Mouse (Mus musculus) megakaryocyte progenitor cell, adult 5-6 weeks (primary cell): ENCODE measurements around the gene Sh3pxd2a. TPM values are rescaled to one million over a fixed set of nuclear protein-coding genes. Genes with fewer than 3 reads are reported as not detected.

Experiments used
- ATAC-seq: replicated peaks from 2 replicates; pipeline ENCODE4 v1.8.0; 2016; ENCODE audit warnings: mild to moderate bottlenecking, moderate TSS enrichment, inconsistent platforms; ENCODE audit not compliant: poor library complexity
- total RNA-seq, 2 experiments: library from RNA; stranded (forward) in 1 of 2; stranded (reverse) in 1 of 2; fragments of 157-497, 149-512 nt in 1 of 2; fragments of 200-1000 nt in 1 of 2; gene quantifications; 2 replicates each; pipeline versions ENCODE4 v1.2.3 to v1.2.4; 2015 to 2017

Sh3pxd2a gene
- total RNA-seq, 2 experiments from 2014 or later, result 1.1 to 1.3 TPM

- peak; percentile 76 for ATAC-seq
These were observed 5.6 kb downstream of the Sh3pxd2a start for GRCm38 (mm10) chr19:47458504-47459161.

DNA sequence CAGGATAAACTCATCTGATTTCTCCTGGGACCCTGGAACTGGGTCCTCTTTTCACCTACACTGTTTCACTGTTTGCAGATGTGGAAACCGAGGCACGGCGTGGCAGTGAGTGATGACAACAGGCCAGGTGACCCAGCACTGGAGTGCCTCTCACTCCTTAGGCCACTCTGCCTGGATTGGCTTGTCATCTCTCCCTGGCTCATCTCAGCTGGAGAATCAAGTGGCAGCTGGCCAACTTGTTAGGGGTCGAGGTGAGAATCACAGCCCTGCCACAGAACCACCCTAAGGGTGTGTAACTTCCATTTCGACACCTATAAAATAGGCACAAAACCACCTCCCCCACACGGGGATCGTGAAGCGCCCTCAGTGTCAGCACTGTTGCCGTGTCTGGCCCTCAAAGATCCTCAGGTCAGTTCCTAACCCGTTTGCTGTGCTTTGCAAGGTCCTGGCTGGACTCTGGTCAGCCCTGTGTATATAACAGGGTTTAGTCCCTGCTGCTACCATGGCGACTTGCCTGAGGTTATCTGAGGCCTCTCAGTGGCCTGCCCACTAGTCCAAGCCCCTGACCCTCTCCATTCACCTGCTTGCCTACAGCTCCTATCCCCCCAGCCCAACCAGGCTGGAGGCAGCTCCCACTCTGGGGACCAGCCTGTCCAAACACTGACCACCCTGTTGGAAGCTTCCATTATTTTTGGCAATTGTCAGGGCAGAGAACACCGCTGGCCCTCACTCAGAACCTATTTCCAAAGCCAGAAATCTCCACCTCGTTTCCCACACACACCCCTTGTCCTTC is 6.3 kb downstream of the Sh3pxd2a start:
- ATAC-seq, result no peak

GRCm38 (mm10) chr19:47456021-47456420 is 8.2 kb downstream of the Sh3pxd2a start:
- no peak for ATAC-seq

GRCm38 (mm10) chr19:47455001-47455755 is 9.0 kb downstream of the Sh3pxd2a start:
- no peak for ATAC-seq

DNA sequence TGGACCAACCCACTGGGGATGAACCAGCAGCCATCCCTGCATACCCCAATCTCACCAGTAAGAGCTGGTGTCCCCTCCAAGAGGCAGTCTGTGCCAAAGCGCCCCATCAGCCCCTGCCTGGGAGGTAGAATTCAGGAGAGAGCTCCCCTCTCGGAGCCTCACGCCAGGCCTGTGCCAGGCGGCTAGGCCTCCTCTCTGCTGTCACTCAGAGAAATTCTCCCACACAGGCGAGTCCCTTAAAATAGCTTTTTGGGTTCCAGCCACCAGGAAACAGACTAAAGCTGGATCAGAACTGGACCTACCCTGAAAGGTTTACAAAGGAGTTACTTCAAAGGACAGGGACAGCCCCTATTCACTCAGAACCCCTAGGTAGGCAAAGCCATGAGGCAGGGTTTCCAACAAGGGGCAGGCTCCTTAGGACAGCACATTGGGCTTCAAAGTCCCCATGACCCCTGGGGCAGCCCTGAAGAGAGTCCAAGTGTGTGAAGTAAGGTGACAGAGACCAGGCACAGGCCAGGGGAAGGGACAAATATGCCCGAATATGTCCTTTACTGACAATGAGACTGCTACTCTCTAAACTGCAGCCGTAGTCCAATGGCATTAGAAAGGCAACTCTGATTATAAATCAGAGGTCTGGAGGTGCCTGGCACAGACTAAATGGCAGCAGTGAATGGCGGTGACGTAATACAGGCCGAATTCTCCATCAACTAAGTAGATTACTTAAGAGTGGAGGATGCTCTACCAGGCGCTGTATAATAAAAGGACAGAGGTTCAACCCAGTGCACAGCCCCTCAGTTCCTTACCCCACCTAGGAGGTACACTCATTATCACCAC is 9.8 kb downstream of the Sh3pxd2a start:
- ATAC-seq, result no peak

DNA sequence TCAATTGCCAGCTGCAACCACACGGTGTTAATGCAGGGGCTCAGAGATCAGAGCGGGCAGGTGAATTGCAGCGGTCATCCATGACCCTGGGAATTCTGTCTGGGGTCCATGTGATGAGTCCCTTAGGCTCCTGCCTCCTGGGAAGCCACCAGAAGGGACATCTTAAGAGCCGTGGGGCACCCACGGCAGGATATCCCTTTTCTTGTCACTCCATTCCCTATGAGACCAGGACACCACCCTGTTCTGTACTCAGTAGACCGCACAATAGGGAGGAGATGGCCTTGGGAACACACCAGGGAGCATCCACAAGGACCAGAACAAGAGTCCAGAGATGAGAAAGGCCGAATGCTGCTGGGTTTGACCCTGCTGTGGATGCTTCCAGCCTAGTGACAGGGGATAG is 10.8 kb downstream of the Sh3pxd2a start:
- no peak for ATAC-seq

DNA sequence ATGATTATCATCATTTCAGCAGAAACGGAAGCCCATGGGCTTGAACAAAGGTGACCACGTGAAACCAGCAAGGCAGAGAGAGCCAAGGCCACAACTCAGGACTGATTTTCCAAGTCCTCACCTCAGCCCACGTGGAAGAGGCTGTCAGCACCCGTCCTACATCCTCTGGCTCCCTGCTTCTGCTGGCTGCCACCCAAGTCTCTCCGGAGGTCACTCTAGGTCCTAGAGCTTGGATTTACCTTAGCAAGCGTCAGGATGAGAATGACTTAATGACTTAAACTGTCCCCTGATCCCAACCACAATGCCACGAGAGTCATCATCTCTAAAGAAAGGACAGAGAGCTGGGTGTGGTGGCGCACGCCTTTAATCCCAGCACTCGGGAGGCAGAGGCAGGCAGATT is 11.5 kb downstream of the Sh3pxd2a start:
- no peak for ATAC-seq

DNA sequence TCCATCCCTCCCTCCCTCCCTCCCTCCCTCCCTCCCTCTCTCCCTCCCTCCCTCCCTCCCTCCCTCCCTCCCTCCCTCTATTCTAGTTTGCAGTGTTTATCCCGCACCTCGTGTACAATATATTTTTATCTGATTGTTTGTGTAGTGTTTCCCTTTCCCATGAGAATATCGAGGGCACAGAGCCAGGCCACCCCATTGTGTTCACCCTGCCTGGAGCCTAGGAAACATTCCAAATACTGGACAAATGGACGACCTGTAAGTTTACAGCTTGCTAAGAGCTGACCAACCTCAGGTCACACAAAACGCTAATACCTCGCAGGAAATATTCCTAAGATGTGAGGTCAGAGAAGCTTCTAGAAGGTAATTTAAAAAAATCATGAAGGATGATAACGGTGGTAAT is 12.0 kb downstream of the Sh3pxd2a start:
- no peak for ATAC-seq

DNA sequence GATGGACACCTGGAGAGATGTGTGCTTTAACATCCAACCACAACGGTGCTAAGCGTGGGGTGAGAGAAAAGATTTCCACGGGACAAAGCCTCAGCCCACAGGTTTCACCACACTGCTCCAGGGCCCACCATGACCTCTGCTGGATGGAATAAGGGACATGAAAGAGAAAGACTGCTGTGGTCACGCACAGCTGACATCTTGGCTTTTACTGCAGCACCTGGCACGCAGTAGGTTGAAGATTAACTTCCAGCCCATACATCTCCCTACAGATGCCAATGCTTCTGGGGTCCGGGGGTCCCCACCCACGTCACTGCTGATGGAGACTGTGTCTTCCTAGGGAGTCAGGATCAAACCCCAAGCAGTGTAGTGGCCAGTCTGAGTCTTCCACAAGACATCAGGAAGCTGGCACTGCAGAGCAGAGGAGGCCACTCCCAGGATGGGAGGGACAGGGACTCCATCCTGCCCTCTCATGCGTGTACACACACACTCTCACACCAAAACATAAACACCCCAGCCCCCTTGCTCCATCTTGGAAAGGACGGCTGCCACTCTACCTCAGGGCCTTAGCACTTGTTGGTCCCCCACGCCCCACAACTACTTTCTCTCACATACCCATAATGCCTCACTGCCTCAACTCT is 12.6 kb downstream of the Sh3pxd2a start:
- no peak for ATAC-seq

DNA sequence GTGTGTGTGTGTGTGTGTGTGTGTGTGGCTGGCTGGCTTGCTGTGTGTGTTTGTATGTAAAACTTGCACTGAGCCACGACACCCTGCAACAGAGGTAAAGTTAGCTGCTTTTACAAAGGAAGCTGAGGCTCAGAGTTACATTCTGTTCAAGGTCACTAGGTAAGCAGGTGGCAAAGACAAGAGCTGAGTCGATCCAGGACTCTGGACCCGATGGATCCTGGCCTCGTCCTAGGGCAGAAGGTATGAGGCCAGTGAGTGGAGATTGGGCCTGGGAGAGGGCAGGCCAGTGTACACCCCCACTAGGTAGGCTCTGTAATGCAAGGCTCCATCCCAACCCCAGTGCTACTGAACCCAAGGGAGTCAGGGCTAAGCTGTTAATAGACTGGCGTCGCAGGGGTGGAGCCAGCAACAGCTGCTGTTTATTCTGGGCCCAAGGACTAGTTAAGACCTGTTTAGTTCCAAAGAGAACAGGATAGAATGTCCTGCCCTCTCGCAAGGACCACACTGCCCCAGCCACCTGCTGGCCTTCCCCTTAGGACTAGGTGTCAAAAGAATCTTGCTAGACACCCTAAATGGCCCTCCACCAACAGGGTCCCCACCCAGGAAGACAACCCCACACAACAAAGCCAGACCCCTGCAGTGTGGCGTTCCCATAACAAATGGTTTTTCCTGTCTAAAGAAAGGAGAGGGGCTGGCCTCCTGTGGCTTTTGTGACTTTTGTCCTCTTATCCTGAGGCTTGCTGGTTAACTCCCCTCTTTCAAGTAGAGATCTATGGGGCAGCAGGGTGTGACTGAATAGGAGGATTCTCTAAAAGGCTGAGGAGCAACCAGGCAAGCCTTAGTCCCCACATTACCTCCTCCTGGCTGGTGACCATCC is 13.7 kb downstream of the Sh3pxd2a start:
- ATAC-seq, result no peak

DNA sequence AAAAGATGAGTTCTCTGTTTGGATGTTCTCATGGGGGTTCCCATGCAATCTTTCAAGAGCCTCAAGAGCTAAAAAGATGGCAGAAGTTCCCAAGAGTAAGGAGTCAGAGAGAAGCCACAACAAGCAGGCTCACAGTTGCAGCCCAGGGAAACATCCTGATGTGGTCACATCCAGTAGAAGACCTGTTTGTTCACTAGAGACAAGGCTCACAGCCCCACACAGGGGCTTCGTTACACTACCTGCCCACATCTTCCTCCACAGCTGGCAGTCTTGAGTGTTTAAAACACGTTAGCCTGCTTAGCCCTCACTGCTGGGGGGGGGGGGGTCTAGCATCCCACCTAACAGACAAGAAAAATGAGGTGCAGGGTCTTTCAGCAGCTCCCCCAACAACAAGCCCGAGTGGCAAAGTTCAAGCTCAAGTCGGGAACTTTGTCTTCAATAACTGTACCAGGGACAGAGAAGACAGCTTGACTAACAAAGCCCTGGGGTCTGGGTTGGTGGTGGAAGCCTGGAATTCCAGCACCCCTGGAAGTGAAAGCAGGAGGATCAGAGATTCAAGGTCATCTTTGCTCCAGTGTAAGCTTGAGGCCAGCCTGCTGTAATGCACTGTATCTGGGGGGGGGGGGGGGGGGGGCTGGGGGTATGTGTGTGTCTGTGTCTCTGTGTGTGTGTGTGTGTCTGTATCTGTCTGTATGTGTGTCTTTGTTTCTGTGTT is 14.5 kb downstream of the Sh3pxd2a start:
- no peak for ATAC-seq

DNA sequence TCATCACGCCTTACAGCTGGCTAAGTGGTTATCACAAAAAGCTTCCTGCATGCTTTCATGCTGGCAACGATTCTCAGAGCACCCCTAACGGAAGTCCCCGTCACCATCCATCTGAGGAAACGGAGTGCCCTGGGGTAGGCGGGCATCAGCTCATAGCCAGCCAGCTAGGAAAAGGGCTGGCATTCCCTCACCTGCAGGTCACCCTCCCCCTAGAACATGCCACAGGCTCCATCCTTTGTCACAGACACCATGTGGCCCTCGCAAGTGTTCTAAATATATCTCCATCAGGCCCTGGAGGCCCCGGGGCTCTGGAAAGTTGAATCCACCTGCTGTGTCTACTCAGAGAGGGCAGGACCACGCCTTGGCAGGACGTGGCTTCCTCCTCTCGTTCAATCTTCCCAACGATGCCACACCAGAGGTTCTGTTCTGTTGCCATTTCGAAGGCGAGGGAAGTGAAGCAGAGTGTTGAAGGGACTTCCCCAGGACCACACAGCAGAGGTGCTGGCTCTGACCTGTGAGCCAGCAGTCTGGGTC is 15.5 kb downstream of the Sh3pxd2a start:
- peak; percentile 67 for ATAC-seq

DNA sequence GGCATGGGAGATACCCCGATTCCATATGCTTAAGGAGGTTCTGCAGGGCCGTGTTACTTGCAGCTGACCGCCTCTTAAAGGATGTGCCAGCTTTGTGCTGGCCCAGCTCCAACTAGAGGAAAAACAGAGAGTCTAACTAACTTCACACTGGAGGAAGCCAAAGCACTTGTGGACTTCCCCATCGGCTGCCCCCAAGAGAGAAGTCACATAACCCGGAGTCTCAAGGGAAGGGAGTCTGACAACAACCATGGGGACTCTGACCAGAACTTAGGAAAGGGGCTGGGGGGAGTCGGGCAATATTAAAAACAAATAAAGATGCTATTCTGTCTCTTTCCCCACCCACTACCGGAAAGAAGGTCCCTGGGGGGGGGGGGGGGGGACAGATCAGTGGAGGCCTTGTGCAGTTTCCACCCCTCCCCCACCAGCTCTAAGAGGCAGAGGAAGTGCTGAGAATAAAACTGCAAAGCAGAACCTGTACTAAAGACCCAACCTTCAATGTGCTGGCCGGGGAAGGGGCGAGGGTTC is 17.3 kb downstream of the Sh3pxd2a start:
- ATAC-seq, result peak; percentile 38

DNA sequence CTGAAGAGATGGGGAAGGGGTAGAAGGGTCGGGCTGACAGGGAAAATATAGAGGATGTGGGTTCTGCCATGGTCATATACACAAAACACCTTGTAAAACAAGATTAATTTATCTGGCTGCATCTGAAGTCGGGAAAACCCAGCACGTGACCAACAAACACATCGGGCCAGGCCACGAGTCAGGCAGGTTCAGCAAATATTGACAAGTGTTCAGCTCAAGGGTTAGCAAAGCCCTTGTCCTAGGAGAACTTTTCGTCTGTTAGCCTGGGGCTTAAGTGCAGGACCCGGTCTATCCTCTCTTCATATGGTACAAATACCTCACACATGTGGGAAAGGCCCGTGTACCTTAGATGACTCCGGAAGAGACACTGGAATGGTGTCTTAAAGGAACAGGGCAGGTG is 18.1 kb downstream of the Sh3pxd2a start:
- ATAC-seq, result no peak

GRCm38 (mm10) chr19:47445726-47446125 is 18.5 kb downstream of the Sh3pxd2a start:
- no peak for ATAC-seq

DNA sequence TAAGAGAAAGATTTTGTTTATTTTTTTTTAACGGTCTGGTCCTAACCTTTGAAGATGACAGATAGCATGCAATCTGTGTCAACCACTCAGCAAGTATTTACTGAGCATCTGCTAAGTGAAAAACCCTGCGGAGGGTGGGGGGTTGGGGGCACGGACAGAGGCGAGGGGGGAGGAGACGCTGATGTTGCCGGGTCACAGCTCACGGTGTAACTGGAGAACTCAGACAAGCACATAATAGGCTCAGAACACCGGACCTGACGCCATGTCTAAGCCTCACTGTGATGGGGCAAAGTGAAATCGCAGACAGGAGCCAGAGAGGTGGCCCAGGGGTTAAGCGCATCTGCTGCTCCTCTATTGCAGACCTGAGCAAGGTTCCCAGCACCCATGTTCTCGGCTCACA is 19.7 kb downstream of the Sh3pxd2a start:
- ATAC-seq, result no peak

GRCm38 (mm10) chr19:47442294-47442627 is 21.9 kb downstream of the Sh3pxd2a start:
- no peak for ATAC-seq

GRCm38 (mm10) chr19:47441541-47442293 is 22.5 kb downstream of the Sh3pxd2a start:
- peak; percentile 74 for ATAC-seq
